Mouse (Mus musculus): ENCODE data around the gene Krt25.

The Krt25 gene

DNA sequence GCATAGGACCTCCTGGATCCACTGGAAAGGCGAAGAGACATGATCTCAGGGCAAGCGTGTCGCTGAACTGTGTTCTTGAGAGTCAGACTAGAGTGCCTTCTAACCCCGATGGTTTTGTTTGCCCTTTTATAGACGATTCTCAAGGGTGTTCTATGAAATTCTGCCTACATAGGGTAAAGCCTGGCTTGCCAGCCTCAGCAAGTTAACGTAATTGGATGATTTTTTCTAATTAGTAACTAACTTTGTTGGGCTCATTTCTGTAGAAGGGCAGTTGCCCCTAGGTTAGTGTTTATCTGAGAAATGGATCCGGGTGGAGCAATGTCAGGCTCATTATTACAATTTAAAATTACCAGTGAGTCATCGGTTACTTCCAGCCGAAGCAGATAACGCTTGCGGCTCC, at the start of gene Krt25:
TSS of gene Krt25 (minus strand) at position 101 of the 400 bp plus-strand sequence.
- in situ Hi-C loops (cut with MboI, MseI): no loop called here

DNA sequence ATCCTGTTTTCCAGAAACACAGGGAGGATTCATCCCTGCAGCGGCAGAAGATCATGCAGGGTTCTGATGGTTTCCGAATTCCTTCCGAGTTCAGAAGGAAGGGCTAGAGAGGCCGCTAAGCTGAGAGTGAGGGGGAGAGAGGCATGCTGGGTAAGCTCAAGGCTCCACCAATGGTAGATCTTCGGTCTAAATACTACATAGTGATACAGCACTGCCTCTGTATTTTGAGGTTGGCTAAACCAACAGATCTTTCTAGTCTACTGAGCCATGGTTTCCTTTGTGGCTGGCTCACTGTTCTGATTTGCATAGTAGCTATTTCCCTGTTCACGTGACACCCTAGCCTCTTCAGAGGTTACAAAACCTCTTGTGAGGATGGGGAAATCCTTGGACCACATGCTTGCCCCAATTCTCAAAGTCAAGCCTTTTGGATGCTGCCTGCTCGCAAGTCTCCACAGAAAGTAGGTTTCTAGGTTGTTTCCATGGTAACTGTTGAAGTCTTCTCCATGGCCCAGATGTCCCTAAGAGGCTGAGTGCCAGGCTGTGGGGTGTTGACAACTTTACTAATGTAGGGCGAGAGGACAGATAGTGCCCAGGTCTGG, 47.2 kb upstream of the Krt25 start:
- in situ Hi-C loops (cut with MboI, MseI): no loop called here

DNA sequence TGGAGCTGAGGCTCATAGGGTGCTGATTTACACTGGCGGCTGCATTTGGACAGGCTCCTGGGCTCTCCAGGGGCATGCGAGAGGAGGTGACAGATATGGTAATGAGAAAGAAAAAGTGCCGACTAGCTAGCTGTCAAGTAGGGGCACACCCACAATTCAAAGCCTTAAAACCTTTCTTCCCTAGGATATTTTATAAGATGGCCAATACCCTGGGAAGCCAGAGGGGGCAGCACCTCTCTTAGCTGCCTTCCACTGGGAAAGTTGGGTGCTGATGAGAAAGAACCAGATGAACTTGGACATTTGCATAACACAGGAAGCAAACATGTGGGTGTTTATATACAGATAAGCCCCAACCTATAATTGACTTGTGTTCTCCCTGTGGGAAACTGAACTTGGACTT, 46.5 kb upstream of the Krt25 start:
- in situ Hi-C loops (cut with MboI, MseI): no loop called here

DNA sequence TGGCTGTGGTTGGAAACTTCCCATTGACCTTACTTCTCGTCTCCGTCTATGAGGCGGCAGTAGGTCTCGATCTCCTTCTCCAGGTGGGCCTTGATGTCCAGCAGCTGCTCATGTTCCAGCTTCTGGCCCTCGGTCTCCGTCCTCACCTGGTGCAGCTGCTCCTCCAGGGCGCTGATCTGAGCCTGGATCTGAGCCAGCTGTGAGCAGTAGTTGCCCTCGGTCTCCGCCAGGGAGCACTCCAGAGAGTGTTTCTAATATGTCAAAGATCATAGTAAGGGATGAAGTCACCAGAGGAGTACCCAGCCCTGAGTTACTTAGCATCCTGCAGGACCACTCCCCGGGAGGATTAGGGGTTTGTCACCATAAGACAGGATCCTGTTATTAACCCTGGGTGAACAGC, 44.0 kb upstream of the Krt25 start:
- in situ Hi-C loops (cut with MboI, MseI): no loop called here

DNA sequence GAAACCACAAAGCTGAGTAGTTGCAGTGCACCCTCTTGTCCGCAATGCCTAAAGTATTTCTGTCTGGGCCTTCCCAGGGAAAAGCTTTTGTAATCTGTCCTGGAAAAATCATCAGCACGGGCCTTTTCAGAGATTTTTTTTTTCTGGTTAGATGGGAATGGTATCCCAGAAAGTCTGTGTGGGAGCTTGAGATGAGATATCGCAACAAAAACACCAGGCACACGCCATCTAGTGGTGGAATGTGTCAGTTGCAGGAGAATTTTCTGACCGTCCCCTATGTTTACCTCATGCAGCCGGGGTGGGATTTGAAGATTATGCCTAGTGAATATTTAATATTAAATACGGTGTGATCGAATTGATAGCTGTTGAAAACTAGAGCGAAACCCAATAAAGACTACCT, 41.7 kb upstream of the Krt25 start:
- in situ Hi-C loops (cut with MboI, MseI): no loop called here

DNA sequence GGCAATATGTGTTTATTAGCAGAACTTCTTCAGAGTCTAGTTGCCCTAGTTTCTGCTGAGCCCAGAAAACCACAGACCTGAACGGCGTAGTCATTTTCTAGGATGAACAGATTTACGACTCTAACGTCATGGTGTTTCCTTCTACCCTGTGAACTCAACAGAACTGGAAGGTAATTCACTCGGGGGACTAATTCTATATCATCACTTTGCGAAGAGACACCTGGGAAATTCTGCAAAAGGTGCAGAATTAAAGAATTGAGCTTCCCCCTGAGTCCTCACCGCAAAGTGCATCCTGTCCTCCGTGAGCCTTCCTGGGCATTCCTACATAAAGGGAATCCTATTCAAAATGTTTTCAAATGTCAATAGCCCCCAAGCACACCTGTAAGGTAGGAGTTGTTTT, 38.7 kb upstream of the Krt25 start:
- in situ Hi-C loops (cut with MboI, MseI): no loop called here

DNA sequence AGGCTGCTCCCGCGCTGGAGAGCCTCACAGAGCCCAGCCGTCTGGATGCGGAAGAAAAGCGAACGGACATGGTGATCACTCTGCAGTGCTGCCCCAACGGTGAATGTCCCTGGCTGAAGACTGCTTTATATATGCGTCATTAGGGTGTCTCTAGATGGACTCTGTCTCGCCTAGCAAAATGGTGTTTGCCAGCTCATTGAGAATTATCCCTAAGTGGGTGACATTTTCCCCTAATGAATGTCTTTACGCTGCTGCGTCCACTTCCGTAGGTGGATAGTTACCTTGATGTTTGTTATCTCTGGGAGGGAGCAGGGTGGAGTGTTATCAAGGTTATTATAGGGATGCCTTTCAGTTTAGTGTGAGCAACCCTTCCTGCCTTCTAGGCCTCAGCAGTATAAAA, 28.3 kb upstream of the Krt25 start, which contains the start of gene Krt27:
TSS of gene Krt27 (minus strand) at position 101 of the 400 bp plus-strand sequence.
- in situ Hi-C loops (cut with MboI, MseI): no loop called here

DNA sequence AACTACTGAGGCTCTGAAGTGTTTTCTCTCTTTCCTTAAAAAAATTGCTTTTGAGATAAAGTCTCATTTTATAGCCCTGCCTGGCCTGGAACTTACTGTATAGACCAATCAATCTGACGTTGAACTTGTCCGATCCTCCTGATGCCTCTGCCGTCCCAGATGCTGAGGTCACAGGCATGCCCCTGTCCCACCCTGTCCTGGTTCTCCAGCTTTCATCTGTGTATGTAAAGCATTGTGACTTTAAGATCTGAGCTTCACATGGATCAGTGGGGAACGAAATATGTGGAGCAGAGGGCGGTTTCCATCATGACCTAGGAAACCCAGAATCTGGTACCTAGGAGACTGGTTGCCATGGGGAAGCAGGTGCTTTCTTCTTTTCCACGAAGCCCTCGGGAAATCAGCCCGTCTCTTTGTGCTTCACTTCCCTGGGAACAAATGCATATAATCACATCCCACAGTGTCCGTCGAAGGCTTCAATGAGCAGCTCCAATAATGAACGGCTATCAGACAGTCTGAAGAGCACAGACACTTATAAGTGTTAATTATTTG, 16.6 kb upstream of the Krt25 start:
- in situ Hi-C loops (cut with MboI, MseI): no loop called here

DNA sequence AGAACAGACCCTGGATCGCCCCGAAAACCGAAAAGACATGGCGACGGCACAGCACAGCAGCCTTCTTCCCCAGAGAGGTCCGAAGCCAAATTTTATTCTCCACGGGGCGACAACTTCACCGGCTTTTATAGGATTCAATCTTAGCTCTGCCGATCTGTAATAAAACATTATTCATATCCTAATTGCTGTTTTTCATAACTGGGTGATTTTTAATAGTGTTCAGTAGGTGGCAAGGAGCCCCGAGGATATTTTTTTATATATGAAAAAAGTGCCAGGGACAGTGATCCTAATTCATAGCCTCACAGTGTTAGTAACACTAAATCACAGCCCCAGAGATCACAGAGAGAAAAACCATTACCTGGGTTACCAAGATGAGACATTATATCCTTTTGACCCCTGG, 15.1 kb upstream of the Krt25 start, which contains the start of gene Krt26:
TSS of gene Krt26 (minus strand) at position 101 of the 400 bp plus-strand sequence.
- in situ Hi-C loops (cut with MboI, MseI): no loop called here

DNA sequence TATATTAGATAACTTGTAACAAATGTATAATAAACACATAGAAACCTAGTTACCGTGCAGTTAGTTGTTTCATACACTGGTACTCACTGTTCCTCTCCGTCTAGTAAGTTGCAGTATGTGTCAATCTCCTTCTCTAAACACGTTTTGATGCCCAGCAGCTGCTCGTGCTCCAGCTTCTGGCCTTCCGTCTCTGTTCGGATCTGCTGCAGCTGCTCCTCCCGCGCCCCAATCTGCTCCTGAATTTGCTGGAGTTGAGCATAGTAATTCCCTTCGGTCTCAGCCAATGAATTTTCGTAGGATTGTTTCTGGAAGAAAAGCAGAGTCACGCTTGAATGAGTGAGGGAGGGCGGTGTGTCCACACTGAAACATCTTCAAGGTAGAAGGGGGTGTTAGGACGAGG, 10.7 kb upstream of the Krt25 start:
- in situ Hi-C loops (cut with MboI, MseI): no loop called here

DNA sequence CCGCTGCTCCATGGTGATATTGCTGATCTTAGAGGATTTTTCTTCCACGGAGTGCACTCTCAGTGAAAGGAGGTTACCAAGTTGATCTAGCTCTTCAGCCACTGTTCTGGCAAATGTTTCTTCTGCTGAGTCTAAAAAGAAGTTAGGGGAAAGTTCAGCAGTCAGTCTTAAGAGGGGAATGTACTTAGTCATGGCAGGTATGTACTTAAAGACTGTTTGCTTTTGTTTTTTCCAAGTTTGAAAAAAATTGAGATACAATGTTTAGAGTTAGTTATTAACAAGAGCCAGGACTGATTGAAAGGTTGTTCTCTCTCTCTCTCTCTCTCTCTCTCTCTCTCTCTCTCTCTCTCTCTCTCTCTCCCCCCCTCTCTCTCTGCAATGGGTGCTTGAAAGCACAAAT, 6.9 kb upstream of the Krt25 start:
- in situ Hi-C loops (cut with MboI, MseI): no loop called here

DNA sequence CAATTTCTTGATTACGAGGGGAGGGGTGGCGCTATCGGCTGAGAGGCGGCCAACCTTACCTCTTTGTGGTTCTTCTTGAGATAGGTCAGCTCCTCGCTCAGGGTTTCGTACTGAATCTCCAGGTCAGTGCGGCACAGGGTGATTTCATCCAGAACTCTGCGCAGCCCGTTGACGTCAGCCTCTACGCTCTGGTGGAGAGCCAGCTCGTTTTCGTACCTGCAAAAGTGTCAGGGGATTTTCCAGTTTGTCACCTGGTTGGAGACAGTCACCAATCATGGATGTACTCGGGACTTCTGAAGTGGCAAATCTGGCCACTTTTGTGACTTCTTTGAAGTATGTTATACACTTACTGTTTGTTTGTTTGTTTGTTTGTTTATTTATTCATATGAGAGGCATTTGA, 1.7 kb downstream of the Krt25 start:
- in situ Hi-C loops (cut with MboI, MseI): no loop called here

DNA sequence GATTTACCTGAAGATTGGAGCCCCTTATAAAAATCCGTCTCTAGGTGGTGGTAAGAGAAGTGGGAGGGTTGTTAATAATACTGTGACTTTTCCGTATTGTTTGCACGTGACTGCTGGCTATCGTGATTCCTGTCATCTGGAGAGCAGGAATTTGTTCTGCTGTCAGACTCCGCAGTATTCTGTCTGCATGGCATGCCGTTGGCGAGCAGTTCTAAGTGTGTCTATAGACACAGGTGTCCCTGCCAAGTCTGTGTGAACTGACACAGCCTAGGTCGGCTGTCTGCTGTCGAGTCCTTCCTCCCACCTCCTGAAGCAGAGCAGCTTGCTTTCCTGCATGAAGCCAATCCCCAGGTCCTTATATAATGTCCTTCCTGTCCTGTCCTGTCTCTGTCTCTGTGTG, 3.6 kb downstream of the Krt25 start:
- in situ Hi-C loops (cut with MboI, MseI): no loop called here

DNA sequence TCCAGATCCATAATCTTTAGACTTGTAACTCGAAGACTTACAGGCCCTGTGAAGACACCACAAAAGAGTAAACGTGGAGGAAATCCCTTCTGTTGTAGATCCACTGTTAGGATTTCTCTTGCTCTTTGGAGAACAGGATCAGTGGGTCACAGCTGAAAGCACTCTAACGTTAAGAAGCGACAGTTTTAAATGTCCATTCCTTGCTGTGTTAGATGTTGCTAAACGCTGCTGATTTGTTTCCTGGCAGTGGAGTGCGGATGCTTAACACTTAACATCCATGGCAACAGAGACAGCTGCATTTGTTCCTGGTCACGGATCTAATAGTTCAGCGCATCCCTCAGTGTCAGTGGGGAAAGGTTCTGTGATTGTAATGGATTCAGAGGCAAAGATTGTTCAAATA, 6.2 kb downstream of the Krt25 start:
- in situ Hi-C loops (cut with MboI, MseI): no loop called here

DNA sequence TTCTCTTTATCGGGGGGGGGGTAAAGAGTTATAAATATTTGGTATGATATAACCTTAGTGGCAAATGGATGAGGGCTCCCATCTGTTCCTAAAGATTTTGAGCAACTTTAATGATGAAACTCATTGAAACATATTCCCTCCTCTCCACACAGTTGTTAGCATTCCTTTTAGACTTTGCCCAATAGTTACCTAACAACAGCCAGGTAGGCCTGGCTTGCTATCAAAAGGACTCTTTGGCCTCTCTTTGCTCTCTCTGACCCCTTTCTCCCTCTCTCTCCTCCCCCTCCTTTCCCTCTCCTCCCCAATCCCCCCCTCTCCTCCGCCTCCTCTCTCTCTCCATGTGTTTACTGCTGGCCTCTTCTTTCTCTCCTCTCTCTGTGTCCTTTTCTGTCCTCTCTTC, 8.2 kb downstream of the Krt25 start:
- in situ Hi-C loops (cut with MboI, MseI): no loop called here

DNA sequence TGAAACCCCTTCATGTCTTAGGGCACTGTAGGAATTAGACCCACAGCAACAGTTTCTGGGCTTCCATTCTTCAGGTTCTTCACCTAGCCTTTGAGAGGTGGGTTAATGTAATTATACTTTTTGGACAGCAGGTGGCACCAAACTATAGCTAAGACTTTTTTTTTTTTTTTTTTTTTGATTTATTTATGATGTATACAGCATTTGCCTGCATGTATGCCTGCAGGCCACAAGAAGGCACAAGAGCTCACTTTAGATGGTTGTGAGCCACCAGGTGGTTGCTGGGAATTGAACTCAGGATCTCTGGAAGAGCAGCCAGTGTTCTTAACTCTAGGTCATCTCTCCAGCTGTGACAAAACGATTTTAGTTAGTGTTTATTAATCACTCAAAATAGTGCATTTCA, 11.9 kb downstream of the Krt25 start:
- in situ Hi-C loops (cut with MboI, MseI): no loop called here

DNA sequence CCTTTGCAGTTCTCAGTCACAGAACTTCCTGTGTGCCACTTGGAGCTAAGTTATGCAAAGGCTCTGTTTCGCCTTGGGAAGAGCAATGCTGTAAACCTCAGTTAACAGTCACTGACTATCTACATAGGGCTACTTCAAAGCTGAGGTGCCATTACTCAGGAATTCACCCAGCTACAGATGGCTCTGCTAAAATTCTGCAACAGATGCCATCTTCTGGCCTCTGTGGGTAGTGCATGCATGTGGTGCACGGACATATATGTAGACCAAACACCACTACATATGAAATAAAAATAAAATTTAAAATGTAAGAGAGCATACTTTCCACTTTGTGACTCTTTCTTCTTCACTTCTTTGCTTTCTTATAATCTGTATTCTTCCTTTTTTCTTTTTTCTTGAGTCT, 15.2 kb downstream of the Krt25 start:
- in situ Hi-C loops (cut with MboI, MseI): no loop called here

DNA sequence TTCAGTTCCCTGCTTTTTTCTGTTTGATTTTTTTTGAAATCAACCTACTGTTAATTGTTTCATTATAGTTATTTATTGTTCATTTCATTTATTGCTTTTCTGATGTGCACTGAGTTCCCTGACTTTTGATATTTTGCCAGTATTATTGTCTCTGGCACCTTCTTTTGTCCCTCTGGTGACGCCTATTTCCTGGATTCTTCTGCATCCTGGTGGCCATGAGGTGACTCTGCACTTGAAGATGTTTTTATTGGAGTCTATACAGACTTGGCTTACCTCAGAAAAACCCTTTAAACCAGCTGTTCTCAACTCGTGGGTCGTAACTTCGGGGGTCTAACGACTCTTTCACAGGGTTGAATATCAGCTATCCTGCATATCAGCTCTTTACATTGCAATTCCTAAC, 27.7 kb downstream of the Krt25 start:
- in situ Hi-C loops (cut with MboI, MseI): no loop called here

DNA sequence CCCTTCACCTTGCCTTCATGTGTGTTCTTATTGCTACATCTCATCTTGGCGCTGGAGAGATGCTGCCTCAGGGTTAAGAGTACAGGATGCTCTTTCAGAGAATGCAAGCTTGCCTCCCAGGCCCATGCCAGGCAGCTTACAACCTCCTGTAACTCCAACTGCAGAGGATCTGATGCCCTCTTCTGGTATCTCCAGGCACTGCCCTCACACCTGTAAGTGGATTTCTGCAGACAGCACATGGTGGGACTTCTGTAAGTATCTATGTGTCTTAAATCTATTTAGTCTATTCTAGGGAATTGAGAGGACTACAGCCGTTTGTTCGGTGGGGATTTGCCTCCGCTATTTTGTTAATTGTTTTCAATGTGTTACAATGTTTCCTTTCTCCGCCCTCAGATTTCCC, 29.9 kb downstream of the Krt25 start:
- in situ Hi-C loops (cut with MboI, MseI): loop anchor here (5.0 kb wide), 1 partner anchor 106 kb away; no protein-coding TSS in a partner anchor

DNA sequence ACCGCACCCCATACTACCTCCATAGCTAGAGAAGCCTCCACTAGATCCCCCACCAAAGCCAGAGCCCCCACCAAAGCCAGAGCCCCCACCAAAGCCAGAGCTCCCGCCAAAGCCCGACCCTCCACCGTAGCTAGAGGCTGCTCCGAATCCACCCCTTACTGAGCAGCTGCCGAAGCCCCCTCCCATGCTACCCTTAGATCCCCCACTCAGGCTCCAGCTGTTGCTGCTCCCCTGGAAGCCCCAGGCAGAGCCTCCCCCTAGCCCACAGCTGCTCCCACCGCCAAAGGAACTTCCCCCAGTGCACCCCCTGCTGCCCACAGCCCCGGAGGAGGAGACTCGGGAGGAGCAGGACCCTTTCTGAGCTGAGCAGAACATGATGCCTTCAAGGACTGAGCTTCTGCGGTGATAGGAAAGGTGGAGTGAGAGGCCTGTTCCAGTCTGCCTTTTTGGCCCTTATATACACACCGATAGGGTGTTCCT, 37.9 kb downstream of the Krt25 start, which contains the start of gene Krt24:
TSS of gene Krt24 (minus strand) at position 430 of the 480 bp plus-strand sequence.
- in situ Hi-C loops (cut with MboI, MseI): no loop called here

DNA sequence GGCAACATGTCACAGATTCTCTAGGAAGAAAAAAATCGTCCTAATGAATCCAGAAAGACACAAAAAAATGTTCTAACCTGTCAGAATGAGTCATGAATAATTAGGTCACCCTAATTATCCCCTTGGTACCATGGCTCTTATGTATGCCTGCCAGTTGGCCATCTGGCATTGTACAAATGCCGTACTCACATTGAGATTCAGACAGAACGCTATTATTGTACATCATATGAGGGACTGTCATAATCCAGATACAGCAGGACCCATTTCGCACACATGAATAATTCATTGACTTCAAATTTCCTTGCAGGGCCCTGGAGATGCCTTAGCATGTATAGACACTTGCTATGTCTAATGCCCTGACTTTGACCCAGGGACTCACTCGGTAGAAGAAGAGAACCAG, 38.7 kb downstream of the Krt25 start:
- in situ Hi-C loops (cut with MboI, MseI): no loop called here

DNA sequence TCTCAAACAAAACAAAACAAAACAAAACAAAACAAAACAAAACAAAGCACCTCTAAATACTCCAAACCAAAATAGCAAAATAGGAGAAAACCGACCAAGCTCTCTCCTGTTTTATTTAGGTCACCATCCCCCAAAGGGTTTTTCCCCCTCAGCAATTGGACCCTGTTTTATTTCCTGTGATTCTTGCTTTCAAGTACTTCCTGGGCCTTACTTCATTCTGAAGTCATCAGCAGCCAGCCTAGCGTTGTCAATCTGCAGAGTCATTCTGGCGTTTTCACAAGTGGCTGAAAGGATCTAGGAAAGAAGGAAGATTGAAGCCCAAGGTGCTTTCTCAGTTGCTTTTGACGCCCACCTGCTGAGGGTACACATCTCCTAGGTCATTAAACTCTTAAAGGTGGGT, 39.4 kb downstream of the Krt25 start:
- in situ Hi-C loops (cut with MboI, MseI): no loop called here

DNA sequence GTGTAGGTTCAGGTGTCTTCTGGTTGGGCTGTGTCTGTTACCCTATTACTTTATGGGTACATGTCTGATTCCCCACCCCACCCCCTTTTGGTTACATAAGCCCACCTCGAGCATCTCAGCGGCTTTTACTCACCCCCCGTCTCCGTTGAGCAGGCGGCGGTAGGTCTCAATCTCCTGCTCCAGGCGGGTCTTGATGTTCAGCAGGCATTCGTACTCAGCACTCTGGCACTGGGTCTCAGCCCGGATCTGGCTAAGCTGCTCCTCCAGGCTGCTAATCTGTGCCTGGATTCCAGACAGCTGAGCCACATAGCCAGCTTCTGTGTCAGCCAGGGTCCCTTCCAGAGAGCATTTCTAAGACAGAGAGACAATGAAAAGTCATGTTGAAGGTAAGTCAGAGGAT, 41.6 kb downstream of the Krt25 start:
- in situ Hi-C loops (cut with MboI, MseI): no loop called here

DNA sequence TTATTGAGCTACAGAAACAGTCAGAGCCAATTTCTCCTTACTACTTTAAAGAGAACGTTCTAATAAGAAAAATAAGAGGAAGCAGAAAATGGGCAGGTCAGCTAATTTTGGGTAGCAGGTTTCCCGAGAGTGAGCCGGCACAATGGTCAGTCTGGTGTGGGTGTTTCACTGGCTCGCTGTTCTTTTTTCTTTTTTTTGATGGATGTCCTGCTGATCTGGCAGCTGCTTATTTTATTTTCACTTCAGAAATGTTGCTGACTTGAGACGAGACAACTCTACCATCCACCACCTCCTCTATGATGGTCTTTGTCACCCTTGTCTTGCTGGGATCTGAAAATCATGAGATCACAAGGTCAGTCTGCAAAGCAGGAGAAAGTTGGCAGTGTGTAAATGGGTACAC, 42.8 kb downstream of the Krt25 start:
- in situ Hi-C loops (cut with MboI, MseI): no loop called here

All from T-helper 2 cell (primary cell).